Mouse (Mus musculus) urinary bladder, adult 2 months (tissue): ENCODE measurements around the gene Fcho1. TPM values are rescaled to one million over a fixed set of nuclear protein-coding genes. Genes with fewer than 3 reads are reported as not detected.
"Not testable (repeated sequence)": the region's sequence is repeated elsewhere in the genome, so short reads cannot be mapped to it uniquely, and the experiment has no call there.

Source experiments
- DNase-seq: peaks from one replicate; pipeline ENCODE4 v3.0.0; 2022; ENCODE audit warnings: low spot score
- polyA plus RNA-seq: library from polyadenylated mRNA; depleted of rRNA; stranded (reverse); fragments of >200 nt; gene quantifications from 2 replicates; pipeline ENCODE4 v1.2.3, GENCODE M21; 2012; rRNA removed

Gene Fcho1
- 4.5 and 5.3 TPM in 2 replicates for polyA plus RNA-seq

DNA sequence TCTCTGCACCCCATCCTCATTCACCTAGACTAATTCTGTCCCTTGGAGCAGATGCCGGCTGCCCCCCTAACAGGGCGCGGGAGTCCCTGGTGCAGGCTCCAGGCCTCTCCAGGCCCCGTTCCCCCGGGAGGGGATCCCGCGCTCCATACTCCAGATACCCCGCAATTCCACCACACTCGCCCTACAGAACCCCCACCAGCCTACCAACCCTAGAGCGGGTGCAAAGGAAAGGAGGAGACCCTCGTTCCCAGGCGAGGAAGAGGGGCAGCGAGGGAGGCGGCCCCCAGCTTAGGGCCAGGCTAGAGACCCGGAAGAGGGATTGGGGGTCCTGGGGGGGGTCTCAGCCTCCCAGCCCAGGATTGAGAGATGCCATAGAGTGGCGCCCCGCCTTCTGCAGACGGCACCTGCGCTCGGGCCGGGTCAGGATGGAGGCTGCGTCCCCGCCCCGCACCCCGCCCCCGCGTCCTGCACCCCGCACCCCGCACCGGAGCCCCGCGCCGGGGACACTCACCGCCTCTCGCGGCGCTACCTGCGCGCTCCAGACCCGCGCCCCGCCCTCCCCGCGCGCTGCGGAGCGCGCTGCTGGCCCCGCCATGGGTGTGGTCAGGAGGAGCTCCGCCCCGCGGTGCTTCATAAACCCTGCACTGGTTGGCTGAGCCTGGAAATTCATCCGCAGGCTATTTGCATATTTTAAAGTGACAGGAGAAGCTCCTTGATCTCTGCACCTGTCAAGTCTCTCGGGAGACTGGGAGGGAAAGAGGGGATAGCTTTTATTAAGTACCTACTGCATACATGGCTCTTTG is at the start of gene Fcho1:
Gene Fcho1 (minus strand): TSS at position 595 of the 803 bp plus-strand sequence.
- DNase-seq, result no peak

- no peak for DNase-seq
Observed at GRCm38 (mm10) chr8:71771336-71771735, 45.8 kb upstream of the Fcho1 start.

DNA sequence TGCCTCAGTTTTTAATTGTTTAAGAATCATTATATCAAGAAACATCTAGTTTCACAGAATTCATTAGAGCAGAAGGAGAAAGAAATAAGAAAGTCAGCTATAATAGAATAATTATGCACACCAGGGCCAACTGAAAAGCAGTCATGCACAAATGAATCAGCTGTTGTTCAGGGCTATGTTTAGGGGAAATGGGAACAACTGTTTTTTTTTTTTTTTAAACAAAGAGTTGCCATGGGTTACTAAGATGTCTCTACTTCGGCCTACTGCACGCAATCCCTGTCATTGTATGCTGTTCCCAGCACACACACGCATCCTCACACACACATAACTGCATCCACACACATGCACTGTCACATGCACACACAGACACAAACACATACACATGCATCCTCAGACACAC is 33.3 kb upstream of the Fcho1 start:
- no peak for DNase-seq

- not testable (repeated sequence) for DNase-seq
Observed at GRCm38 (mm10) chr8:71752881-71753552, 27.5 kb upstream of the Fcho1 start.

DNA sequence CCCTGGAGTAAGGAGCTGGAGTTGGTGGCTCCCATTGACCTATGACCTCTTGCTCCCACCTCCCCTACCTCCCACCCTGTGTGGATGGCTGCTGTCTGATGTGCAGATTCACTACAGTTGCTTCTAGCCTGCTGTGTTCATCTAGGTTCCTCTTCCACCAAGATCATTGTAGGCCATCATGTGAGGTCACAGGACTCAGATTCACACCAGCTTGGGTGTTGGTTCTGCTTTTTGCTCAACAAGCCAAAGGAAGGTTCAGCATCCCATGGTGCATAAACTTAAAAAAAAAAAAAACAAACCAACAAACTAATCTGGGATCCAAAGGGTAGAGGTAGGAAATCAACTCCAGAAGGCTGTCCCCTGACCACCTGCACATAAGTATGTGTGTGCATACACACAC is 26.7 kb upstream of the Fcho1 start:
- DNase-seq, result not testable (repeated sequence)

DNA sequence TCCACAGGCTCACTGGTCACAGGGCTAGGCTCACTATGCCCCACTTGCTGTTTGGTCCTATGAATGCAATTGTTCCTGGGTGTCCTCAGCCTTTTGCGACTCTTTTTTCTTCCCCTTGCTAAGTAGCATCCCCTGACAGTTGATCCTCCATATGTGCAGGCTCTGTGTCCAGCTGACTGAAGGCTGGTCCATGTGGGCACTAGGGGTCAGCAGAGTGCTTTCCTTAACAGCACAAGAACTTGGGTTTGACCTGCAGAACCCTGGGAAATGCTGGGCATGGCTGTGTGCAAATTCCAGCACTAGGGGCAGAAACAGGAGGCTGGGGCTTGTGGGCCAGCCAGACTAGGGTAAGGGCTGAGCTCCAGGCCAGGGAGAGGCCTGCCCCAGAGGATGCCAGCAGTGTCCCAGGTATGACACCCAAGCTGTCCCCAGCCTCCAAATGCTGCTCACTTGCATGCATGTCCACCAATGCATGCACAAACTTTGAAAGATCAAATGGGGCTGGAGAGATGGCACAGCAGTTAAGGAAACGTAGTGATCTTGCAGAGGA is 25.9 kb upstream of the Fcho1 start:
- DNase-seq, result not testable (repeated sequence)

GRCm38 (mm10) chr8:71749321-71750075 is 24.0 kb upstream of the Fcho1 start:
- DNase-seq, result not testable (repeated sequence)

DNA sequence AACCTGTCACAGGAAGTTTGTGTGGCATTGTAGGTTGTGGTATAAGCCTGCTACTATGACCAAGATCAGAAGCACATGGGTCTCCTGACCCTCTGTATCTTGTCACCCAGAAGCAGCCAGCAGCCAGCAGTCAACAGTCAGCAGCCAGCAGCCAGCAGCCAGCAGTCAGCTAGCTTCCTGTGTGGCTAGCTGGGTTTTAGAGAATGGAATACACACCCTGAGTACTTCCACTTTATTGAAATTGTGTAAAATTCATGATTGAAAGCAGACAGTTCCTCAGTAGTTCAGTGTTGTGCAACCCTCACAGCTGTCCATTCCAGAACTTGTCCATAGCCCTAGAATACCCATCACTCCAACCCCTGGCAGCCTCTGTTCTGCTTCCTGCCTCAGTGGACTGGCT is 21.6 kb upstream of the Fcho1 start:
- DNase-seq, result not testable (repeated sequence)

DNA sequence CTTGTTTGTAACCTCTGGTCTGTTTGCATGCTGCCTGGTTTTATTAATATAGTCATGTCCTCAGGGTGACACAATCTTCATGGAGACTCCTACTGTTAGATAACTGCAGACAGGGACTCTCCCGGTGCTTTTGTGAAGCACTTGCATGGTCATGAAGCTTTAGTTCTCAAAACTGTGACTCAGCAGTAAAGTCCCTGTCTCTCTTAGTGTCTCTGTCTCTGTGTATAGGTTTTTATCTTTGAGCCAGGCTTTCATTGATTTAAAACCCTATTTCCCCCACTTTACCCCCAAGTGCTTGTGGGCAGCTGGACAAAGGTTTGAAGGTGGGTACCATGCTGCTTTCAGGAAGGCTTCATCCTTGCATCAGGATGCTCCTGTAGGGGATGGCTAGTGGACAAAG is 19.8 kb upstream of the Fcho1 start:
- DNase-seq, result no peak

DNA sequence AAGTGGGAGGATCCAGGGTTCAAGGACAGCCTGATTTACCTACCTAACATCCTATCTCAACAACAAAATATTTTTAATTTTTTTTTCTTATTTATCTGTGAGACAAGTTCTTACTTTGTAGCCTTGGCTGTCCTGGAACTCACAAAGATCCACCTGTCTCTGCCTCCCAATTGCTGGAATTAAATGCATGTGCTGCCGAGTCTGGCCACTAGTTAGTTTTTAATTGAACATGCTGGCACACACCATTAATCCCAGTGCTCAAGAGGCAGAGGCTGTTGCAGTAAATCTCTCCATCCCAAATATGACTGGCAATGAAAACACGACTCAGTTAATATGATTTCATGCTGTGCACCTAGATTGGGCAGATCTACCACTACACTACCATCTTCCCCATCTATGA is 17.3 kb upstream of the Fcho1 start:
- DNase-seq, result no peak

- no peak for DNase-seq
Observed at GRCm38 (mm10) chr8:71741687-71742114, 16.2 kb upstream of the Fcho1 start.

GRCm38 (mm10) chr8:71741226-71741625 is 15.7 kb upstream of the Fcho1 start:
- no peak for DNase-seq

DNA sequence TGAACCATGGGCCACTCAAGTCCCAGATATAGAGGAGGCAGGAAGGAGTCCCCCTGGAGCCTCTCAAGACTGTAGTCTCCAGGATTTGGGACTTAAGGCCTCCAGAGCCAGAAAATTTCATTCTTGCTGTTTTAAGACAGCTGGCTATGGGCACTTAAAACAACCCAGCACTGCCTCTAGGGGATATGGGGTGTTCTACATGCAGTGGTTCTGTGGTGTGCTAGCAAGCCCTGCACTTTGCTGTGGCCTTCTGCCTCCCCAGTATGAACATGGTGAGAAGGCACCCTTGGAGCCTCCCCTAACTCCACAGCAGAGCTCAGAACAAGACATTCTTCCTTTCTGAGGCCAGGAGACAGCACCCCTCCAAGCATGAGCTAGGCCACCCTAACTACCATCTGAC is 12.8 kb upstream of the Fcho1 start:
- not testable (repeated sequence) for DNase-seq

- no peak for DNase-seq
Observed at GRCm38 (mm10) chr8:71731652-71732230, 6.2 kb upstream of the Fcho1 start.

GRCm38 (mm10) chr8:71728826-71729620 is 3.5 kb upstream of the Fcho1 start:
- no peak for DNase-seq

DNA sequence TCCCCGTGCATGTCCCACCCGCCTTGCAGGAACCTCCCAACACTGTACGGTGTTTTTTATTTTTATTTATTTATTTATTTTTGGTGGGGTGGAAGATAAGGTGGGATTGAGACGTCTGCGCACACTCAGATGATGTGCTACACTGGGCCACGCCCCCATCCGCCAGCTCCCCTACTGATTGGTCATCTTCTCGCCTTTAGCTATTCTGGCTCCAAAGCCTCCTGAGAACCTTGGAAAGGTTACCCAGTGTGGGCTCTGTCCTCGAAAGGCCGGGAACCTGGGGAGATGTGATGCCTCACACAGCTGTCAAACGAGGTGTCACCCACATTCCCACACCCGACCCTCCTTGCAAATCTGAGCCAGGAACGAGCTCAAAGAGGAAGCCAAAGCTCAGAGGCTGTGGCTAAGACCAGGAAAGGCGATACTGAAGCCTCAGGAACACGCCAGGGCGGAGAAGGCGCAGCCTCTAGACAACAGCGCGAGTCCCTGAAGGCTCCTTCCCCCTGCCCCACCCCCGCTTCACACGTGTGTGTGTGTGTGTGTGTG is 2.8 kb upstream of the Fcho1 start:
- no peak for DNase-seq

- DNase-seq, result no peak
Observed at GRCm38 (mm10) chr8:71724389-71724788, 1.1 kb downstream of the Fcho1 start.

DNA sequence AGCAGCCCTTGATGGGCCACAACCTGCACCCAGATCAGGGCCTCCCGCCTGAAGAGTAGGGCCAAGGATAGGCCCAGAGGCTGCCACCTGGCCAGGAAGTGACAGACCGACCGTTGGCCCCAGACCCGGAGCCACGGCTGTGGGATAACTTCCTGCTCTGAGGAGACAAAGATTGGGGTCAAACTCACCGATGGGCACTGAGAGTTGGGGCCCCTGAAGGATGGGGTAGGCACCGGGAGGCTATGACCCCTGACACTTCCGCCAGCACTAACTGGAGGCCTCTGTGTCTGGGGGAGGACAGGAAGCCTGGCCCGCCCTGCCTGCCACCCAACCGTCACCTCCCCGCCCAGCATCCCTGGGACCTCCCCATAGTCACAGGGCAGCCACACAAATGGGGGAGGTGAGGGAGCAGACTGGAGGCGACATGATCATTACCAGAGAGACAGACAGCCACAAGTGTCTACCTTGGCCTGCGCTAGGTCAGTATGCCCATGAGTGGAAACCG is 2.4 kb downstream of the Fcho1 start:
- no peak for DNase-seq

DNA sequence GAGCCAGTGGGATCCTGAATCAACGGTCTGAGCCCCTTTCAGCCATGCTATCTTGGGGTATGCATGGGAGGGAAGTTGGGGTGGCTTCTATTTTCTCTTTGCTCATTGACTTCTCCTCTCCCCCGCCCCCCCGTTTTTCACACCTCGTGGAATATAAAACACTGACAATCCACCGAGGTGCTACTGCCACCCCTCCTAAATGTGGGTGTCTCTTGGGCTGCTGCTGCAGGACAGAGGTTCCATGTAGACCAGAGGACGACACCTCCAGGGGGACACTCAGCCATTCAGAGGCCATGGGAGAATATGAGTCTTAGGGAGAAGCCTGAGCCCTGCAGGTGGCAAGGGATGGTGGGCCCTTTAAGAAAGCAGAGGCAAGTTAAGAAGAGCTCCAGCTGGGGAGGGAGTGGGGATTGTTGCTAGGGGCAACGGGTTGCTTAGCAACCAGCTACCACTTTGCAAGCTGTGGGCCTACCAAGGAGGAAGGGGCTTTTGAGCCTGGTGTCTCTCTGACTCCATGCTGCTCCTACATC is 5.5 kb downstream of the Fcho1 start:
- DNase-seq, result no peak

DNA sequence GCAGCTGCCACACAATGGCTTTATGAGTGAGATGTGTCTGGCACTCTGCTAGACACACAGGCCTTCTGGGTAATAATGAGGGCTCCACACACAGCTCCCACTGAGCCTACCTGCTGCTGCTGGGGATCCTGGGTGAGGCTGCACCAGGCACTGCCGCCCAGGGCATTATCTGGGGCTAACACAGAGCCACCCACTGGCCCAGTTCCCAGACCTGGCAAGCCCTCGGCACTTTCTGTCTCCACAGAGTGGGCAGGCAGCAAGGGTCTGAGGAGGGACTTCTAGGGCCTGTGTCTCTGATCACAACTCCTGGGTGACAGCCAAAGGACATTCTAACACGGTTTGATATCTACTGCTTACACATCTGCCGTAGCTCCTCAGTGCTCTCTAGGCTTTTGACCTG is 6.3 kb downstream of the Fcho1 start:
- no peak for DNase-seq
